Mouse (Mus musculus) limb, embryonic 15.5 days (tissue): ENCODE data around the gene Kif27. TPM values are rescaled to one million over a fixed set of nuclear protein-coding genes. Genes with fewer than 3 reads are reported as not detected.

Source experiments
- ATAC-seq: fragments of 200-750 bp; cut with Nextera tagmentation; 2 replicates; pipeline ENCODE4 v1.8.0; 2017; ENCODE audit warnings: low read depth, moderate TSS enrichment; ENCODE audit not compliant: insufficient number of reproducible peaks, low FRiP score, low TSS enrichment
- H3K27ac ChIP-seq: fragments of 300-500 bp; sonication (generic); 2 replicates; pipeline ENCODE4 v1.5.1; 2015; ENCODE audit warnings: moderate library complexity, mild to moderate bottlenecking, inconsistent platforms
- H3K27me3 ChIP-seq: fragments of 300-500 bp; sonication (generic); 2 replicates; pipeline ENCODE4 v1.6.1; 2015; ENCODE audit warnings: inconsistent platforms
- H3K36me3 ChIP-seq: fragments of 300-500 bp; sonication (generic); 2 replicates; pipeline ENCODE4 v1.6.1; 2015; ENCODE audit warnings: inconsistent platforms
- H3K4me1 ChIP-seq: fragments of 300-500 bp; sonication (generic); 2 replicates; pipeline ENCODE4 v1.6.1; 2015; ENCODE audit warnings: inconsistent platforms
- H3K4me2 ChIP-seq: fragments of 300-500 bp; sonication (generic); 2 replicates; pipeline ENCODE4 v1.6.1; 2015; ENCODE audit warnings: mild to moderate bottlenecking, inconsistent platforms
- H3K4me3 ChIP-seq: fragments of 300-500 bp; sonication (generic); 2 replicates; pipeline ENCODE4 v1.5.1; 2015; ENCODE audit warnings: mild to moderate bottlenecking, inconsistent platforms
- H3K9ac ChIP-seq: fragments of 300-500 bp; sonication (generic); 2 replicates; pipeline ENCODE4 v1.6.1; 2015; ENCODE audit warnings: inconsistent platforms
- H3K9me3 ChIP-seq: fragments of 300-500 bp; sonication (generic); 2 replicates; pipeline ENCODE4 v1.6.1; 2016; ENCODE audit warnings: inconsistent platforms
- WGBS: fragments of 180-500 bp; shearing (Covaris S2); methylation state at CpG from one replicate; pipeline ENCODE4 v1.1.7; 2015; 5-methylcytosine and 5-hydroxymethylcytosine counted together
- microRNA counts: library from miRNA; unstranded; fragments of <30 nt; microRNA quantifications from one replicate; lab custom pipeline; 2016
- microRNA-seq: library from miRNA; unstranded; fragments of <30 nt; microRNA quantifications from one replicate; pipeline ENCODE4, GENCODE M21; 2016
- polyA plus RNA-seq: library from polyadenylated mRNA; unstranded; fragments of >200 nt; fragmentation: Nextera tagmentation; extraction: Ambion mirVana; gene quantifications from 2 replicates; pipeline ENCODE4 v1.2.1, GENCODE M21; 2015

Gene Kif27
- polyA plus RNA-seq, 1 experiment from 2014 or later, result 0.45 TPM

GRCm38 (mm10) chr13:58274259-58274991 is 84.5 kb downstream of the Kif27 start:
- H3K4me2 ChIP-seq, result peak overlapping the region; percentile 79
- peaks cover 12% of the 10 kb centered on the region for H3K4me1 ChIP-seq
- ATAC-seq, result peak; percentile 82
- H3K9ac ChIP-seq, result peak overlapping the region; percentile 75
- WGBS, result under 1% methylated on average over 84 of the region's 84 CpGs
- H3K36me3 ChIP-seq, result no peaks in the 10 kb centered on the region
- H3K4me3 ChIP-seq, result peak overlapping the region; percentile 88
- no peaks in the 10 kb centered on the region for H3K9me3 ChIP-seq
- no peaks in the 10 kb centered on the region for H3K27me3 ChIP-seq
- H3K27ac ChIP-seq, result peak overlapping the region; percentile 85

GRCm38 (mm10) chr13:58273411-58274258 is 85.3 kb downstream of the Kif27 start:
- no peaks in the 10 kb centered on the region for H3K27me3 ChIP-seq
- ATAC-seq, result peak; percentile 74

DNA sequence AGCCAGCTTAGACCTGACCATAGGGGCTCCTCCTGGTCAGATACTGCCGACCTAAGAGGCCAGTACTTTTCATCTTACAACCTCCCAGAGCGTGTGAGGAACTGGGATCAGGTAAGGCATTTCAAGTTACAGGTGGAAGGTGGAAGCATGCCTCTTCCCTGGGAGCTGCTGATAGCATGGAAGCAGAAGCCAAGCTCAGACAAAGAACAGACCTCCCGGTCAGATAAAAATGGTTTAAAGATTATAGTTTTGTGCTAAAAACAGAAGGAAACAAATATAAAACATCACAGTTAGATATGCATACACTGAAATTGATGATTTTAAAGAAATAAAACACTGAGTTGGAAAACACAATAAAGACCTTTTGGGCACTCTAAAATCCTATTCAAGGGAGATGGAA is 92.1 kb downstream of the Kif27 start:
- Histone ChIP-seq H3K27ac (no peak overlapping the region), H3K36me3 (peaks cover 8% of the 10 kb centered on the region; the same call in 1 of the 2 replicates), H3K4me2 (no peak overlapping the region), H3K9ac (no peak overlapping the region), H3K9me3 (no peaks in the 10 kb centered on the region), H3K4me3 (no peak overlapping the region), H3K27me3 (no peaks in the 10 kb centered on the region), H3K4me1 (no peaks in the 10 kb centered on the region)
- 74% methylated on average over 3 of the region's 3 CpGs for WGBS
- ATAC-seq, result no peak

More at GRCm38 (mm10) chr13:58273411-58274258, 85.3 kb downstream of the Kif27 start:
- H3K36me3 ChIP-seq, result no peaks in the 10 kb centered on the region
- under 1% methylated on average over 95 of the region's 115 CpGs for WGBS
- peak overlapping the region; percentile 79 for H3K4me2 ChIP-seq
- peak overlapping the region; percentile 75 for H3K9ac ChIP-seq
- peak overlapping the region; percentile 85 for H3K27ac ChIP-seq
- H3K4me1 ChIP-seq, result peaks cover 12% of the 10 kb centered on the region
- no peaks in the 10 kb centered on the region for H3K9me3 ChIP-seq
- H3K4me3 ChIP-seq, result peak overlapping the region; percentile 88

GRCm38 (mm10) chr13:58263546-58263945 is 95.4 kb downstream of the Kif27 start:
- no peak overlapping the region for H3K4me3 ChIP-seq
- H3K4me2 ChIP-seq, result no peak overlapping the region
- no peak overlapping the region for H3K9ac ChIP-seq
- no peaks in the 10 kb centered on the region for H3K4me1 ChIP-seq
- no peaks in the 10 kb centered on the region for H3K27me3 ChIP-seq
- no peaks in the 10 kb centered on the region for H3K9me3 ChIP-seq
- no peak overlapping the region for H3K27ac ChIP-seq
- no peak for ATAC-seq
- peaks cover 14% of the 10 kb centered on the region; the same call in 1 of the 2 replicates for H3K36me3 ChIP-seq
- WGBS, result 75% methylated on average over 8 of the region's 8 CpGs

- no peak for ATAC-seq
- Histone ChIP-seq H3K27ac (no peak overlapping the region), H3K27me3 (no peaks in the 10 kb centered on the region), H3K9ac (no peak overlapping the region), H3K9me3 (no peaks in the 10 kb centered on the region), H3K4me3 (no peak overlapping the region), H3K4me2 (no peak overlapping the region), H3K4me1 (no peaks in the 10 kb centered on the region), H3K36me3 (peaks cover 18% of the 10 kb centered on the region; the same call in 1 of the 2 replicates)
- WGBS, result 86% methylated on average over 4 of the region's 4 CpGs
These were observed 97.2 kb downstream of the Kif27 start for GRCm38 (mm10) chr13:58261674-58262073.

DNA sequence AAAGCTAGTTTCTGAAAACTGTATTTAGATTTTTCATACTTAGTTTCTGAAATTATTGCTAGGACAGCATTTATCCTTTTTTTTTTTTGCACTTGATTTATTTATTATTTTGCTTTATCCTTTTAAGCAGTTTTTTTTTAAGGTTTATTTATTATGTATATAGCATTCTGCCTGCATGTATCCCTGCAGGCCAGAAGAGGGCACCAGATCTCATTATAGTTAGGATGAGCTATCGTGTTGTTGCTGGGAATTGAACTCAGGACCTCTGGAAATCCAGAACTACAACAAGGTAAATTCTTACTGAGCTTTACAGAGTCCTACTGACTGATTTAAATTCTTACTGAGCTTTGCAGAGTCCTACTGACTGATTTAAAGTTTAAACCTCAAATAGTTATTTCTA is 105.7 kb downstream of the Kif27 start:
- Histone ChIP-seq H3K9ac (no peak overlapping the region), H3K36me3 (peaks cover 33% of the 10 kb centered on the region), H3K9me3 (no peaks in the 10 kb centered on the region), H3K4me3 (no peak overlapping the region), H3K27me3 (no peaks in the 10 kb centered on the region), H3K4me2 (no peak overlapping the region), H3K27ac (no peak overlapping the region), H3K4me1 (no peaks in the 10 kb centered on the region)
- 82% methylated on average over 1 of the region's 1 CpGs for WGBS
- no peak for ATAC-seq

- H3K4me2 ChIP-seq, result no peak overlapping the region
- no peak overlapping the region for H3K4me3 ChIP-seq
- H3K4me1 ChIP-seq, result no peaks in the 10 kb centered on the region
- 82% methylated on average over 5 of the region's 5 CpGs for WGBS
- no peaks in the 10 kb centered on the region for H3K9me3 ChIP-seq
- H3K36me3 ChIP-seq, result peaks cover 21% of the 10 kb centered on the region
- H3K9ac ChIP-seq, result no peak overlapping the region
- no peaks in the 10 kb centered on the region for H3K27me3 ChIP-seq
- no peak for ATAC-seq
- no peak overlapping the region for H3K27ac ChIP-seq
These were observed 110.0 kb downstream of the Kif27 start for GRCm38 (mm10) chr13:58248957-58249356.

MicroRNAs within 50 kb of the gene (microRNA counts, 519-probe panel; counts per million panel counts)
- microRNA mmu-miR-7a (lab: Ali Mortazavi, UCI), result 3,516 counts per million, percentile 83 among the panel's probes with 10 or more counts

Small RNAs within 50 kb of the gene (microRNA-seq; reads per million reads assigned to microRNA genes)
- not detected for gene Mir6369
- gene Mir7-1, result 47.3 reads per million, percentile 40 among the genes with 10 or more reads in this experiment

Other genes starting within 250 kb of the Kif27 start
- 2.8 and 3.7 TPM in 2 replicates for gene Klhl3, start 245.5 kb downstream of the Kif27 start, polyA plus RNA-seq
- gene Hnrnpa0, start 230.6 kb downstream of the Kif27 start, polyA plus RNA-seq, result 27.8 and 31.7 TPM in 2 replicates
- gene Idnk, start 201.5 kb downstream of the Kif27 start, polyA plus RNA-seq, result 29.3 and 33.0 TPM in 2 replicates
- 98.8 and 108 TPM in 2 replicates for gene Ubqln1, start 143.5 kb downstream of the Kif27 start, polyA plus RNA-seq
- 23.8 and 26.4 TPM in 2 replicates for gene Gkap1, start 83.4 kb downstream of the Kif27 start, polyA plus RNA-seq
- gene 2210016F16Rik, start 26.1 kb upstream of the Kif27 start, polyA plus RNA-seq, result 27.7 and 29.7 TPM in 2 replicates
- gene Rmi1, start 43.1 kb upstream of the Kif27 start, polyA plus RNA-seq, result 22.8 and 24.5 TPM in 2 replicates
- gene Hnrnpk, start 44.2 kb upstream of the Kif27 start, polyA plus RNA-seq, result 1,317 and 1,364 TPM in 2 replicates